Mouse (Mus musculus) kidney, postnatal 36 days (tissue): ENCODE measurements at regions not wholly inside any gene's neighbourhood (a gene's known extent, or its start where the extent isn't known, plus 50 kb on each side); places are given as distances from the start of the nearest gene placed in this dataset.

ENCODE experiments used
- DNase-seq, 2 experiments: peaks; one replicate each; pipeline ENCODE4 v3.0.0; 2021 to 2022; ENCODE audit warnings: mixed read lengths in 2 of 2

DNA sequence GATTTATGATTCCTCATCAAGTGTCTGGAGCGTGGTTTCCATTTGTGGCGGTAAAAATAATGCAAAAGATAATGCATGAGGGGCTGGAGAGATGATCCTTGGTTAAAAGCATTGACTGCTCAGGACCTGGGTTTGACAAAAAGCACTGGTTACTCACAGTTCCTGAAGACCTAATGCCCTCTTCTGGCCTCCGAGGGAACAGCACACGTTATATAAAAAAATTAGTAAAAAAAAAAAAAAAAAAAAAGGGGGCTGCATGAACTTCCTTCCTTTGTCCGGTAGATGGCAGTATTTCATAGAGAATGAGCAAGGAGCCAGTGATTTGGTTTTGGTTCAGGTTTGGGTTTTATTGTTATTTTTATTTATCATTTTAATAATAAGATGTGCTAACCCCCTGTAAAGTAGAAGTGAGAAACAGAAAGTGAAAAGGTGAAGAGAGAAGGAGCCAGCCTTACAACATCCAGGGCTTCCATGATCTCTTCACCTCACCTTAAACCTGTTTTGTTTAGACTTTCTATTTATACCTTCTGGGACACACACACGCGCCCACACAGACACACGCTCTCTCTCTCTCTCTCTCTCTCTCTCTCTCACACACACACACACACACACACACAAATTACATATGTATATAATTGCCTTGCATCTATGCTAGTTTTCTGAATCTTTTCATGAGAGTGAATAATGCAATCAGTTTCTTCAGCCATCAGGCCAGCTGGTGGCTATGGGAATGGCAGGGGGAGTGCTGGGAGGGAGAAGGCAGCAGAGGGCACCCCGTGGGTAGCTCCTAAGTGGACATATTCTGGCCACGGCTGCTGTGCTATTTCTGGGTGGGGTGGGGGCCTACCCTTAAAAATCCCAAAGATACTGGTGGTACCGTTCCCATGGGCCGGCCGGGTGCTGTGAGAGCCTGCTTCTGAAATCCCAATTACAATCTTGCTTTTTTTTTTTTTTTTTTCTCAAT, 230.0 kb downstream of the Poteg start:
- peak; percentile 23 to 48 for DNase-seq

DNA sequence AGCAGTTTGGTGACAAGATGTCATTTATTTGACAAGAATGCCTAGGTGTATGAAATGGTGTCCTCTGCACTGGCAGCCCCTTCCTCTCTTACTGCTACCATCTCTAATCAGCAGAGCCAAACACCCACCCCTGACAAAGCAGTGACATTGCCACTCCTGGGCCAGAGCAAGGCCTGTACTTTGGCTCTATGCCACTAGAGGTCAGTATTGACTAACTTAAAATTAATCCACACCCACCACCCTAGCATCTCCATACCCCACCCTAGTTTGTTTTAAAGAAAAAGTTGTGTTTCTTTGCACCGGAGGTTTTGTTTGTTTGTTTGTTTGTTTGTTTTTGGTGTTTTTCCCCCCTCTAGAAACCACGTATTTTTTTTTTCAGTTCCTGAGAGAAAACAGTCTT, 231.7 kb downstream of the Poteg start:
- peak; percentile 11 to 54 for DNase-seq

DNA sequence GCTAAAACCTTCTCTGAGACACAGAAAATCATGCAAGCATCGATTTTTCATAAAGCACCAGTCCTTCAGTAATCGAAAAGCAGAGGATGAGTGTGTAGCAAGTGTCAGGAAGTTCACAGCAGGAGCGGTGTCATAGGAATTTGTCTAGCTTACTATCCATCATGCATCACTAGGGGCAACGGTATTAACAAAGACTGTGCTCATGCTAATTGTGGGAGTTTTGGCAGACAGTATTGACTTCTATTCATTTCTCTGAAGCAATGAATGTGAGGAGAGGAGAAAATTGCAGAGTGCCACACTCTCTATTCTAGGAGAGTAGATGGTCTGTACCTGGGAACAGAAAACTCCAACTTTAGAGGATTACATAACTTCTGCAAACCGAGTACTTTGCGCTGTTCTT, 274.5 kb downstream of the Poteg start:
- DNase-seq, result no peak

DNA sequence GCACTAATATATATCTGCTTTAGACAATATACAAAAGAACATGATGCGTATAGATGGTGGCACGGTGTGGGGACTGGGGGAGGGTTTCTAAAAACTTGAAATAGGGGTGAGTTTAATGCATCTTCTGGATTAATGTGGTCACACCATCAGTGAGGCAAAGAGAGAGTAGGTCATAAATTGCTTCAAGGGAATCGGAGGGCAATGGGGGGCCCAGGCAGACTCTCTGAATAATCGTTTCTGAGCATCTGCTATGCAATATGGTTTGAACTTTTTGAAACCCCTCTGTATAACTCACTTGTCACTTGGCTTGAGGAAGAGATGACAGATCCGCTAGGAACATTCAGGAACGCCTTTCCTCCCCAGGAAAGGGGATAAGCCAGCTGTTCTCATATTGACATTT, 322.8 kb downstream of the Poteg start:
- no peak for DNase-seq

DNA sequence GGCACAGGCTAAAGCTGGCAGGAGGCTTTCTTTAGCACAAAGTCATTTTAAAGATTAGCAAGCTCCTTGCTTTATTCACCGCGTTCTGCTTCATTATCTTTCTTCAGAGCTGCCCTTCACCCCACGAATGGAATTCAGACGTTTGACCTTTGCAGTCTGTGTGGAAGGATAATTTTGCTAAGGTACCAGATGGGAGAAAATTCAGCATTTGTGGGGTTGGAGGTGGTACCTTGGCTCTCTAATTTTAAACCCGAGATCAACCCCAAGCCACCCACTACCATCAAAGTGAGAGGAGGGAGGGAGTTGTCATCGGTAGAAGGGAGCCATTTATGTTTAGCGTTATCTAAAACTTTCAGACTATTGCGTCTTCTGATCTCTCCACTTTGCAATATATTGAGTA, 323.3 kb downstream of the Poteg start:
- DNase-seq, result no peak

- DNase-seq, result no peak
Observed at GRCm38 (mm10) chr8:27771250-27771649, 323.8 kb downstream of the Poteg start.

DNA sequence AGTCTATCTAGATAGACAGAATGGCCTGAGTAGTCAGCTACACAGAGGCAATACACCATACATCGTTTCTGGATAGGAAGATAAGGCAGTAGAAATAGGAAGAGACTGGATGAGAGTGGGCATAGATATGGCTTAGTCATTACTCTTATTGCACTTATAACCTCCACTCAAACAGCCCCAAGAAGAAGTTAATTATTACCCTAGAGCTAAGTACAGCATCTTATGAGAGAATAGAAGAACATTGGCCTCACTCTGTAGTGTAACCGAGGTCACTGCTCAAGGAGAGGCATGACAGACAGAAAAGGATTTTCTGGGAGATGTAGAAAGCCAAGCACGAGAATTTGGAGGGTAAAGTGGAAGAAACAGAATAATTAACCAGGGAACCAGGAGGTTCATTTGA, 331.5 kb downstream of the Poteg start:
- DNase-seq, result peak; percentile 2 to 10
